Mouse (Mus musculus) megakaryocyte-erythroid progenitor cell, adult 5-6 weeks (primary cell): ENCODE results near the gene Atg7. TPM values are rescaled to one million over a fixed set of nuclear protein-coding genes. Genes with fewer than 3 reads are reported as not detected.
A peak's percentile ranks its signal among the peaks of the same experiment; 100 is the strongest.
"Not testable (repeated sequence)": the region's sequence is repeated elsewhere in the genome, so short reads cannot be mapped to it uniquely, and the experiment has no call there.

Source experiments
- ATAC-seq: replicated peaks from 2 replicates; pipeline ENCODE4 v1.8.0; 2016; ENCODE audit warnings: mild to moderate bottlenecking, inconsistent platforms; ENCODE audit not compliant: severe bottlenecking, poor library complexity, low FRiP score, low TSS enrichment
- total RNA-seq, 2 experiments: library from RNA; stranded (forward) in 1 of 2; stranded (reverse) in 1 of 2; fragments of 200-1000, 215-1000 nt in 1 of 2; fragments of >200 nt in 1 of 2; fragmentation: Nextera tagmentation in 1 of 2; gene quantifications; 2 replicates each; pipeline ENCODE4 v1.2.3; 2014 to 2017

Atg7 gene
- total RNA-seq, 2 experiments from 2014 or later: 11.1 to 16.2 TPM

DNA sequence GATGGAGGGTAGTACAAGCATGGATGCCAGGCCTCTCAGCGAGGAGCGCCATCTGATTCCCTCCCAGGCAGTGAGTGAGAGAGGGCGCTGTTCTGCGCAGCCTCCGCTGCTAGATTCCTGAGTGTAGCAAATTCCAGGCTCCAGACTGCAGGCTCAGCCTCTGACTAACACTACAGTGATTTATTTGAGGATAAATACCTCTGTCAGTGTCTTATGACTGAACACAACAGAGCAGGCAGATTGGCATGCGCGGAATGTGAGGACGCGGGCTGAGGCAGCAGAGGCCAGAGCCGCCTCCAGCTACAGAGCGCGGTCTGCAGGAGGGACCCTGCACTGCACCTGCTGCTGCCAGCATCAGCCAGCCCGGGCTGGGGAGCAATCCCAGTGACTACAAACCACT is 246.0 kb downstream of the Atg7 start:
- ATAC-seq: no peak

- not testable (repeated sequence) for ATAC-seq
Measured at GRCm38 (mm10) chr6:114889971-114890370, 247.1 kb downstream of the Atg7 start.

DNA sequence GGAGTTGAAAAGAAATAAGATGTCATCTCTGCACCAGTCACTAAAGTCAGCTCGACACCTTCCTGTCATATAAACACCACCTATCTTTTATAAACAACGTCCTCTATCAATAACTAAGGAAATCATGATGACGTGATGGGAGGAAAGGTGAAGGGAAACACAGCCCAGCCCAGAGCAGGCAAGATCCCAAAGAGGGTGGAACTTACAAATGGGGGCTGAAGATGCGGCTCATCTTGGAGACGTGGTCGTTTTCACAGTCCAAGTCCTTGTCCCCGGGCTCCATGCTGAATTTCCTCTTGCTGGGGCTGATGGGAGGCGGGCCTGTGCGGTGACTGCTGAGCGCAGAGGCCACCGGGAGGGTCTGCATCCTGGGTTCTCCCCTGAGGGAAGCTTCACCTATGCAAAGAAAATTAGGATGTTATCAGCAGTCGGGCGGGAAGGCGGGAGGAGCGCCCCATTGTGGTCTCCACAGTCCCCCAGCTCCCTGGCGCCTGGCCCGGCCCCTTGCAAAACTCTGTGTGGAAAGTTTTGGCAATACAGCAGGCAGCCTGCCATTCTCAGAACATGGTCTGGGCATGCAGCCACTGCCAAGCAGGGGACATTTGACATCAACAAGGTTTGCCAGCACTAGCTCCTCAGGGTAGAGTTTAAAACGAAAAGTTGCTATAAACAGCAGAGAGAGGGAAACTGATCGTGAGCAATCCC is 247.7 kb downstream of the Atg7 start:
- ATAC-seq: peak; percentile 28

- ATAC-seq: no peak
Measured at GRCm38 (mm10) chr6:114891272-114891671, 248.4 kb downstream of the Atg7 start.

DNA sequence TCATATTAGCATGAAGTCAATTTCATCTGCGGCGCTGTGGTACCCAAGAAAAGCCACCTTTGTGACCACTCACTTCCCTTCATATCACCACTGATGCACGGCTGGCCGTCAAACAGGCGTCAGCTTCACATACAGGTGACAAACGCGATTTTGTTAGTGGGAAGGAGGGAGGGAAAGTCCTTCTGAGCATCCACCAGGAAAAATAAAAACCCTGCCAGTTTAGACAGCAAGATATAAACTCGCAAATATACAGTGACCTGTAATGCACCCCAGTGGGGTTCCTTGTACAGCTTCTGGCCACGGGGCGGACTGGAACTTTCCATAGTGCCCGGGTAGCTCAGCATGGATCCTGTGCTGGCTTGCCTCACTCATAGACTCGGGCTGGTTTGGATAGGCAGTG is 248.9 kb downstream of the Atg7 start:
- no peak for ATAC-seq

DNA sequence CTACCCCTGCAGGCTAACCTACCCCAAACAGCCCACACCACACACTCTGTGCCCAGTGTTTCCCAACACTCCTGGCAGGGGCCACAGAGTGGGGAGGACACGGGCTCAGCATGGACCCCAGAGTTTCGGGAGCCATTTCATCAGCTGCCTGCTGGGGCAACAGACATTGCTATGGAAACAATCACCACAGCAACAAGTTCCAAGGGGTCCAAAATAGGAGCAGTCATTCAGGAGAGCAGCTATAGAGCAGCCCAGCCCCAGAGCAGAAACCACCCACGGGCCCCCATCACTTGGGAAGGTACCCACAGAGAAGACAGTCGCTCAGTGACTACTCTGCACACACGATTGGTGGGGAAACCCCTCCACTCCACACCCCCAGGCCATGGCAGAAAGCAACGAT is 249.5 kb downstream of the Atg7 start:
- ATAC-seq: no peak

DNA sequence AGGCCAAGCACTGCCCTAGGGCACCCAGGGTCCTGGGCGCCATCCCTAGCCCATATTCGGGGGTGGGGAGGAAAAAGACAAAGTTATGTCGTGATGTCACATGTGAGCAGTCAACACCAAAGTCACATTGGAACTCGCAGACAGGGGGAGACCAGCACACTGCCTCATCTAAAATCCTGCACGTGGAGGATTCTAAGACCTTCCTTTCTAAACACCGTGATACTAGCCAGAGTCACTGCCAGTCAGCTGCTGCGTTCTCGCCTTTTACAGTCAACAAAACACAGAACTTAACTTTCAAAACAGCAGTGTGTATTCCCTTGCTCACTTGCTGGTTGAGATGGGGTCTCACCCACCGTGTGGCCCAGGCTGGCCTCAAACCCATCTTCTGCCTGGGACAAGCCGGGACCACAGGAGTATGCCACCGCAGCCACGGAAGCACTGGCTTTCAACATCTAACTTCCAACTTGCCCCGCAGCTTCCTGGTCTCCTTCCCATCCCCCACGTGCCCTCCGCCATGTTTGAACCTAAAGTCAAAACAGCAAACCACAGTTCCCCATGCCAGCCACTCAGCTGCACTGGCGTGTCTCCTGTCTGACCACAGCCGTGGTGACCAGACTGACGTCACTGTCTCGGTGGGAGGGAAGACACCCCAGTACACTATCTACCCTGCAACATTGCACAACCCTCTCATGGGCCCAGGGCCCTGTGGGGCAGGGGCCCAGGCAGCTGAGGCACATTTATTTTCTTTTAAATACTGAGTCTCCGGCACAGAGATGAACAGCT is 250.7 kb downstream of the Atg7 start:
- ATAC-seq: peak; percentile 76

DNA sequence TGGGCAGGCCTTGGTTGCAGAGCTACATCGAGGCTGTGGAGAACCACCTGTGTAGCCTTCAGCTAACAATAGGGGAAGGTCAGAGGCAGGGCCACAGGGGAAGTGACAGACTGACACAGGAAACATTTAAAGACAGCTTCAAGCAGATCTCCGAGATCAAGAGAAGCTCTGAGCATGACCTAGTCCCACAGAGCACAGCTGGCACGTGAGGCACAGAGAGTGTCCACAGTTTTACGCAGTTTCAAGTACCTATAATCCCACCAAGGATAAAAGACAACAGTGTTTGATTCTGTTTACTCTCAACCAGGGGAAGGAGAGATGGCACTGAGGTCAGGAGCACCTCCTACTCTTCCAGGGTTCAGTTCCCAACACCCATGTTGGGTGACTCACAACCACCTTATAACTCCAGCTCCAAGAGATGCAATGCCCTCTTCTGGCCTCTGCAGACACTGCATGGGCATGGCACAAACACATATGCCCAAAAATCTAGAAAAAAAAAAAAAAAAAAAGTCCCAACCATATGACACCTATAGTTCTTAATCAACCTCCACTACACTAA is 251.7 kb downstream of the Atg7 start:
- ATAC-seq: peak; percentile 8; the same call in 1 of the 2 replicates

DNA sequence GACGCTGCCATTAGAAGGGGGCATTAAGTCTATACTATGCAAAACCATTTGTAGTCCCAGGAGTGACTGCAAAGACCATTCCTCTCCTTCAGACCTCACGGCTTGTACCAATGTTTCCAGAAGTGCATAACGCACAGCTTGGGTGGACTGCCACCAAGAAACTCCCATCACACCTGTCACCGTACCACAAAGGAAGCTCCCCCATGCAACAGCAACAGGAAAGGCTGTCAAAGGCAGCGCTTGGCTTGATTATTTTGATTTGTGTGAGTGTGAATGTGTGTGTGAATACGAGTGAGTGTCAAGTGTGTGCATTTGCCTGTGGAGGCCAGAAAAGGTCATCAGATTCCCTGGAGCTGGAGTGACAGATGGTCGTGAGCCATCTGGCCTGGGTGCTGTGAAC is 252.3 kb downstream of the Atg7 start:
- no peak for ATAC-seq

- ATAC-seq: no peak
Measured at GRCm38 (mm10) chr6:114896281-114896680, 253.4 kb downstream of the Atg7 start.

GRCm38 (mm10) chr6:114898949-114899348 is 256.1 kb downstream of the Atg7 start:
- no peak for ATAC-seq

DNA sequence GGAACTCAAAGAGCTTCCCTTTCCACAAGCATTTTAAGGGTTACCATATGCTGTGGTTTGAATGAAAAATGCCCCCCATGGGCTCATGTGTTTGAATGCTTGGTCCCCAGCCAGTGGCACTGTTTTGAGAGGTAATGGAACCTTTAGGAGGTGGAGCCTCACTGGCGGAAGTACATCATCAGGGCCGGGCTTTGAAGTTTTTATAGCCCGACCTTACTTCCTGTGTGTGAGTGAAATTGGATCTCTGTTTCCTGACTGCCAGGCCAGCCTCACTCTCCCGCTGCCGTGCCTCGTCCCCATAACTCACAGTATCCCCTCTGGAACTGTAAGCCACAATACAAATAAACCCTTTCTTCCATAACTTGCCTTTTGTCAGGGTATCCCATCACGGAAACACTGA is 256.8 kb downstream of the Atg7 start:
- no peak for ATAC-seq

- no peak for ATAC-seq
Measured at GRCm38 (mm10) chr6:114900194-114900593, 257.3 kb downstream of the Atg7 start.

DNA sequence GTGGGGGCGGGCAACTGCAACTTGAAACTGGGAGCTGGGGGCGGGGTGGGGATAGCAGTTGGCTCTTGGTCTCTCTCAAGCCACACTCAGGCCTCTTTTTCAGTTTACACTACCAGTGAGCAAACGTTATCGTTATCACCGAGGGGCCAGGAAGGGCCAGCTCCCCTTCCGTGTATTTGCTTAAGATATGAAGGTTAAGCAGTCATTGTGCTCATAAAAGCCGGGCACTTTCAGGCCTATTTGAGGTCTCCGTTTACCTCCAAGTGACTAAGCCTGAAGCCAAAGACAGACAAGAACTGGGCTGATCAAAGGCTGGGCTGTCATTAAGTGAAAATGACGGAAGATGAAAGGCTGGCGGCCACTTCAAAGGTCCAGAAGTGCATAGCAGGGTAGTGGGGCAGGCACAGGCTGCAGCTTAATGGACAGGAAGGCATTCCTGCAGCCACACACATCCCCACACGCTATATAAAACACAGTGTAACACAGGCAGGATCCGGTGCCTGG is 258.5 kb downstream of the Atg7 start:
- peak; percentile 67 for ATAC-seq

GRCm38 (mm10) chr6:114901921-114902320 is 259.0 kb downstream of the Atg7 start:
- no peak for ATAC-seq

GRCm38 (mm10) chr6:114904233-114904632 is 261.3 kb downstream of the Atg7 start:
- ATAC-seq: peak; percentile 36

- no peak for ATAC-seq
Measured at GRCm38 (mm10) chr6:114904818-114905217, 261.9 kb downstream of the Atg7 start.

GRCm38 (mm10) chr6:114905253-114906028 is 262.5 kb downstream of the Atg7 start:
- no peak for ATAC-seq

GRCm38 (mm10) chr6:114906209-114906608 is 263.3 kb downstream of the Atg7 start:
- no peak for ATAC-seq

GRCm38 (mm10) chr6:114907459-114907858 is 264.6 kb downstream of the Atg7 start:
- ATAC-seq: peak; percentile 67
